Mouse (Mus musculus) cortical plate, adult 2 months (tissue): ENCODE results near the gene Hist3h2a. TPM values are rescaled to one million over a fixed set of nuclear protein-coding genes. Genes with fewer than 3 reads are reported as not detected.

Source experiments
- H3K27ac ChIP-seq: fragments of 200-500 bp; 2 replicates; pipeline ENCODE4 v1.5.1; 2012; ENCODE audit warnings: low read length, control low read depth, inconsistent platforms; ENCODE audit not compliant: insufficient read depth
- H3K4me1 ChIP-seq: fragments of 200-500 bp; 2 replicates; pipeline ENCODE4 v1.6.1; 2011; ENCODE audit warnings: low read length; ENCODE audit not compliant: control insufficient read depth, insufficient read depth
- H3K4me3 ChIP-seq: fragments of 200-500 bp; 2 replicates; pipeline ENCODE4 v1.5.1; 2011; ENCODE audit warnings: mild to moderate bottlenecking, low read length, control low read depth; ENCODE audit not compliant: insufficient read depth
- CTCF ChIP-seq: fragments of 200-500 bp; IDR thresholded peaks from 2 replicates; pipeline ENCODE4 v1.5.1; 2011; ENCODE audit warnings: mild to moderate bottlenecking, control low read depth, low read length; ENCODE audit not compliant: insufficient read depth; ENCODE audit errors: extremely low read depth
- POLR2A ChIP-seq: fragments of 200-500 bp; IDR thresholded peaks from 2 replicates; pipeline ENCODE4 v1.6.1; 2011; ENCODE audit warnings: mild to moderate bottlenecking, low read length, control low read depth; ENCODE audit not compliant: insufficient read depth; ENCODE audit errors: extremely low read depth
- polyA plus RNA-seq: library from polyadenylated mRNA; depleted of rRNA; stranded (reverse); fragments of >200 nt; gene quantifications from 2 replicates; pipeline ENCODE4 v1.2.3, GENCODE M21; 2012; rRNA removed

Hist3h2a gene
- polyA plus RNA-seq, result 40.1 and 42.8 TPM in 2 replicates

- peaks cover 4% of the 10 kb centered on the region; the same call in 1 of the 2 replicates for H3K4me1 ChIP-seq
Measured at GRCm38 (mm10) chr11:58954420-58955142, at the start of gene Hist3h2a, which contains the start of gene Trim17. Gene Hist3h2a, plus strand, starts transcription at chr11:58954685. Gene Trim17, plus strand, starts transcription at chr11:58954685.

GRCm38 (mm10) chr11:58904838-58905237 lies 49.6 kb upstream of the Hist3h2a start:
- no peak overlapping the region for H3K27ac ChIP-seq
- TF ChIP-seq POLR2A, result no peak
- TF ChIP-seq CTCF, result no peak
- no peak overlapping the region; the same call in 1 of the 2 replicates for H3K4me3 ChIP-seq
- H3K4me1 ChIP-seq, result peaks cover 1% of the 10 kb centered on the region; the same call in 1 of the 2 replicates

More at GRCm38 (mm10) chr11:58954420-58955142, at the start of gene Hist3h2a, which contains the start of gene Trim17:
- peak within 1 kb of the TSS; percentile 95 for H3K27ac ChIP-seq
- TF ChIP-seq POLR2A (peak; percentile 87), CTCF (0 out of 2 replicates have a peak, but pooled peaks have one; percentile 24)
- peak within 1 kb of the TSS; percentile 76 for H3K4me3 ChIP-seq

- H3K27ac ChIP-seq, result no peak overlapping the region
- TF ChIP-seq POLR2A (no peak), CTCF (no peak)
- no peaks in the 10 kb centered on the region for H3K4me1 ChIP-seq
- H3K4me3 ChIP-seq, result no peak overlapping the region
Measured at GRCm38 (mm10) chr11:58913776-58914175, 40.7 kb upstream of the Hist3h2a start.

- Histone ChIP-seq H3K4me3 (peak overlapping the region; percentile 10; the same call in 1 of the 2 replicates), H3K4me1 (no peaks in the 10 kb centered on the region), H3K27ac (no peak overlapping the region)
- TF ChIP-seq CTCF, result peak; percentile 53; the same call in 1 of the 2 replicates
- TF ChIP-seq POLR2A, result no peak
Measured at GRCm38 (mm10) chr11:58914461-58915028, 39.9 kb upstream of the Hist3h2a start.

GRCm38 (mm10) chr11:58916879-58917744 lies 37.4 kb upstream of the Hist3h2a start:
- Histone ChIP-seq H3K27ac (no peak overlapping the region), H3K4me1 (no peaks in the 10 kb centered on the region), H3K4me3 (no peak overlapping the region)
- TF ChIP-seq POLR2A (no peak), CTCF (peak; percentile 40)

GRCm38 (mm10) chr11:58917745-58918366 lies 36.6 kb upstream of the Hist3h2a start, which contains the start of gene Btnl10:
Gene Btnl10, plus strand, starts transcription at chr11:58917908.
- no peak within 1 kb of the TSS for H3K27ac ChIP-seq

GRCm38 (mm10) chr11:58918759-58919158 lies 35.7 kb upstream of the Hist3h2a start:
- Histone ChIP-seq H3K4me3 (no peak overlapping the region), H3K27ac (no peak overlapping the region), H3K4me1 (no peaks in the 10 kb centered on the region)
- TF ChIP-seq CTCF (no peak), POLR2A (no peak)

More at GRCm38 (mm10) chr11:58917745-58918366, 36.6 kb upstream of the Hist3h2a start, which contains the start of gene Btnl10:
- no peak within 1 kb of the TSS for H3K4me3 ChIP-seq
- TF ChIP-seq CTCF (no peak), POLR2A (no peak)
- no peaks in the 10 kb centered on the region for H3K4me1 ChIP-seq

- H3K27ac ChIP-seq, result no peak overlapping the region
- TF ChIP-seq POLR2A (no peak), CTCF (no peak)
- no peaks in the 10 kb centered on the region for H3K4me1 ChIP-seq
- H3K4me3 ChIP-seq, result no peak overlapping the region
Measured at GRCm38 (mm10) chr11:58922420-58922819, 32.1 kb upstream of the Hist3h2a start.

- no peak overlapping the region for H3K27ac ChIP-seq
Measured at GRCm38 (mm10) chr11:58926651-58927050, 27.8 kb upstream of the Hist3h2a start.

More at GRCm38 (mm10) chr11:58926651-58927050, 27.8 kb upstream of the Hist3h2a start:
- TF ChIP-seq POLR2A, result no peak
- TF ChIP-seq CTCF, result no peak
- H3K4me1 ChIP-seq, result no peaks in the 10 kb centered on the region
- H3K4me3 ChIP-seq, result no peak overlapping the region
